Mouse (Mus musculus) T-helper 17 cell (primary cell): ENCODE data around the gene Cdk5.
"Not testable (repeated sequence)": the region's sequence is repeated elsewhere in the genome, so short reads cannot be mapped to it uniquely, and the experiment has no call there.

Experiments used
- in situ Hi-C, 2 experiments: fragments of 300-600 bp; cut with MboI, MseI; formaldehyde crosslinking; loops; 1 replicate in 1 of 2; 2 replicates in 1 of 2; pipeline ENCODE4 v1.15.1; 2025; ENCODE audit warnings: high pct_unique_total_duplicates in 2 of 2

Cdk5 gene

DNA sequence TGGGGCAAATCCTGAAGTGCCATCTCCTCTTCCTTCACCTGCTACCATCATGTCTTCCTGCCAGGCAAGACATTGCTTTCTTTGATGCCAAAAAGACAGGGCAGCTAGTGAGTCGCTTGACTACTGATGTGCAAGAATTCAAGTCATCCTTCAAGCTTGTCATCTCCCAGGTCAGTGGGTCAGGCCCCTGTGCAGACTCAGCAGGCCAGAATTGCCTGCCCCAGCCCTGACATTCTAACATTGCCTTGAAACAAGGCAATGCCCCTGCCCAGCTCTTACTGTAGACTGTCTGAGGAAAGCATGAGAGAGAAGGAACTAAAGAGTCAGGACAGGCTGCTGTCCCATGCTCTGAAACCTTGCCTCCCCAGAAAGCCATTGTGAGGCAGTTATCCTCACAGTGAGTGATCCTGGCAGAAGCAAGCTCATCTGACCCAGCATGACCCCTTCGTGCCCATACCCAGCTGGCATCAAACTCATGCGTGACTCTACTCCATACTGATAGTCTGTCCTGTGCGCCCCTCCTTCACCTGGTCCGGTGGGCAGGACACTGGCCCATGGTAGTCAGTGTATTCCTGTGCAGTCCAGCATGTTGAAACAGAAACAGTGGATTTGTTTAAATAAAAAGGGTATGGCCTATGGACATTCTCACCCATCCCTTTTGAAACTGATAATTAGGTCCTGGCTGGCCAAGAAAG is 22.3 kb downstream of the Cdk5 start:
- in situ Hi-C loops, result no loop called here

DNA sequence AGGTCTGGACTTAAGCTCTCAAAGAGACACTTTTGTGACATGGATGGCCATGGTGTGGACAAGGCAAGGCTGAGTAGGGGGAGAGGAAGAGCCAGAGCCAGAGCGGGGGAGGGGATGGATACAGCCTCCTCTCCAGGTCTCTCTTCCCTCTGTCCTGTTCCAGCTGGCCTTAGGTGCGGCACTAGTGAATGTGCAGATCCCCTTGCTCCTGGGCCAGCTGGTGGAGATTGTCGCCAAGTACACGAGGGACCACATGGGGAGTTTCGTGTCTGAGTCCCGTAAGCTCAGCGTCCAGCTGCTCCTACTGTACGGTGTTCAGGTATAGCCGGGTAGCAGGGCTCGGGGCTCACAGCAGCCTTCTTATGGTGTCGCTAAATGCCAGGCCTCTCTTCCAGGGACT is 23.0 kb downstream of the Cdk5 start:
- in situ Hi-C loops, result no loop called here

DNA sequence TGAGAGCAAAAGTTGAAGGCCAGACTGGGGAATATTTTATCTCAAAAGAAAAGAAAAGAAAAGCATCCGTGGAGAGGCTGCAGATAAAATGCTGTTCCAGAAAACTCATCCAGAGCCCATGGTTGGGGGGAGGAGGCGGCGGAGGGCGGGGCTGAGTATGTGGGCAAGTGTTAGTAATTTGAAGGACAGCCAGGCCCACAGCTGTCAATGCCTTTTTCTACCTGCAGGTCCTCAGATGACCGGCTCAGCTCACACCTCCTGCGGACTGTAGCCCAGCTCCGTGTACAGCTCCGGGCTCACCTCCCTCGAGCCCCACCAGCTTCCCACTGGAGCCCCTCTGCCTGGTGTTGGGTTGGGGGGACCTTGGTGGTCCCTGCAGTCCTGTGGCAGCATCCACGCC is 23.6 kb downstream of the Cdk5 start:
- in situ Hi-C loops, result no loop called here

GRCm38 (mm10) chr5:24396254-24396653 is 27.1 kb downstream of the Cdk5 start:
- in situ Hi-C loops, result not testable (repeated sequence)

DNA sequence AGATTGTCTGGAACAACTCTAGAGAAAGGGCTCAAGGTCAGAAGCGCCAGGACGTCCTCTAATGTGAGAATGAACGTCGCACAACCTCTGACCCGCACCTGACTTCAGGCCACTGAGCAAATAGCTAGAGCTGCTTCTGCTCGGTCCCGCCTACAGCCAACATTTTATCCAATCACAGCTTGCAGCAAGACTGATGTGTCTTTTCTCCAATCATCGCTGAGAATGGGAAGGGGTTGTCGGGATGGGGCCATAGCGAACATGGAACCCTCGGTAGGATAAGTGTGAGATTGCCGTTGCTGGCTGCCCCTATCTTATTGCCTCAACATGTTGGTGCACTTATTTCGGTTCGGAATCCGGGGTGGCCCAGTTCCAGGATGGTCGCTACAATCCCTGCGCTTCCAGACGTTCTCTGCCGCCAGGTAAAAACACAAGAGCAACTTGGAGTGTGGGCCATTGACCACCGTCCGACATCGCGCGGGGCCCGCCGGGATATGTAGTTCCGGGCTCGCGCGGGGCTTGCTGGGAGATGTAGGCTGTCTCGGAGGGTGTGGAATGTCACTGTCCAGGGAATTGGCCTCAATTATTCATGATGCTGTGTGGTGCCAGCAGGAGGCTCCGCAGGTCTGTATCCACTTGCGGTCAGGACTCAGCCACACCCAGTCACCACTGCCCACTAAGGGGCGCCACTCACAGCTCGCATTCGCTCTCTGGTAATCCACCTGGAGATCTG is 29.0 kb downstream of the Cdk5 start:
- in situ Hi-C loops, result no loop called here

GRCm38 (mm10) chr5:24393392-24393997 is 29.8 kb downstream of the Cdk5 start, which contains the start of gene Abcb8:
TSS of gene Abcb8 (plus strand) at chr5:24393663.
- in situ Hi-C loops, result no loop called here

DNA sequence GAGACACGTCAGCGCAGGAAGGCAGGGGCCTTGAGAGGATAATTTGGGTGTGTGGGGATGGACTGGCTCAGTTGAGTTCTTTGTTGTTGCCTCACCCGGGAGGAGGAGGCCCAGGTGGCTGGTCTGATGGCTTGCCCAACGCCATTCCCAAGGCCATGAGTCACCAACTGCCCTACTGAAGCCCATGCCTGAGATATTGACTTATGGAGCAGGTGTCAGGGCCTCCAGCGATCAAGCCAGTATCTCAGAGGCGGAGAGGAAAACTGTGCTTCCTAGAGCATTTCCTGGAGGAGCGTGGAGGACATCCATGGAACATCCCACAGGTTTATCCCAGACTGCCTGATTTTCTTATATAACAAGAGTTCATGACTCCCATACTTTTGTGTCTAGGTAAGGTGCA is 30.6 kb downstream of the Cdk5 start:
- in situ Hi-C loops, result no loop called here

- in situ Hi-C loops, result no loop called here
Observed at GRCm38 (mm10) chr5:24391864-24392263, 31.5 kb downstream of the Cdk5 start, which contains the start of gene Atg9b. TSS of gene Atg9b (minus strand) at chr5:24392143.

- in situ Hi-C loops, result loop anchor here in 1 of 2 experiments (5.0 kb wide), 1 partner anchor 33 kb away; the partner anchor contains the start of genes Cdk5 and Slc4a2
Observed at GRCm38 (mm10) chr5:24389658-24390020, 33.7 kb downstream of the Cdk5 start.

DNA sequence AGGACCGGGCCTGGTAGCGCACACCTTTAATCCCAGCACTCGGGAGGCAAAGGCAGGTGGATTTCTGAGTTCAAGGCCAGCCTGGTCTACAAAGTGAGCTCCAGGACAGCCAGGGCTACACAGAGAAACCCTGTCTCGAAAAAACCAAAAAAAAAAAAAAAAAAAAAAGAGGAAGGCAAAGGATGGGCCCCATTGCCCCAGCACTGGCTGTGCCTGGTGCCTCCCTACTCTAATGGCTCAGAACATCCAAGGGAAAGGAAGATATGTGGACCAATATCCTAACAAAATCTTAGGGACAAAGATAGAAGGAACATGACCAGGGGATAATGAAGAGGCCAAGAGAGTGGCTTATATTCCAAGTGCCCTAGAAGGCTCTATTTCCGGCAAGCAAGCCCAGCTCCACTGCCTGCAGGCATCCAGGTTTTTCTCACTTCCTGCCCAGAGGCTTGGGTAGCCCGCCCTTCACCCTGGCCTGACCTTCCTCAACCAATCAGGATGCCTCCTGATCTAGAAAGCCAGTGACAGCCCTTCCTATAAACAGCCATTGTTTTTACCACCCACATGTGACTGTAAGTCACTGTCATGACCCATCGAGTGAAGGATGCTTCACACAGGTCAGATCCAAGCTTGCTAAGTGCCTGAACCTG is 34.2 kb downstream of the Cdk5 start:
- in situ Hi-C loops, result loop anchor here in 1 of 2 experiments (5.0 kb wide), 1 partner anchor 33 kb away; the partner anchor contains the start of genes Cdk5 and Slc4a2

DNA sequence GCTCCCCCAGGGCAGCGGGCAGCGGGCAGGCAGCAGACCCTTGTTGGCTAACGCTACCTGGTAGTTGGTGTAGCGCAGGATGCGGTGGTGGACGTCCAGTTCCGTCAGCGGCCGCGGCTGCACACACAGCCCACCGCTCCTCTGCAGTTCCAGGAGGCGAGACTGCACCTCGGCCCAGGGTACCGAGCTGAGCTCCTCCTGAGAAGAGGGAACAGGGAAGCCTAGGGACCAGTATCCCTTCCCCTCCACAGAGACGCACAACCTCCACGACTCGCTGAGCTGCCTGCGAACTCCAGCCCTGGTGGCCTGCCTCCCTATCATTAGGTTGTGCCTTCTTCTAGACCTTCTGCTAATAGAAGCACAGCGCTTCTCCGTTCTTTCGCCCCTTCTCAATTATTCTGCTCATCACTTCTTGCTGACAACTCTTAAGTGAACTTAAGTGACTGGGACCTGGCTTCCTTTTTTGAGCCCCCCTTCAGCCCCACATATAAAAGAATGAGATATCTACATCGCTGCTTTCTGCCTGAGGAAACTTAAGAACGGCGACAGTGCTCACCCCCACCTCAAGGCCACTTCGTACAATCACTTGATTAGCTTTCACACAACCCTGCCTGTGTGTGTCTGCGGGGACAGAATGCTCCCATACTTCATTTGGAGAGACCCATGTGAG is 34.9 kb downstream of the Cdk5 start:
- in situ Hi-C loops, result loop anchor here in 1 of 2 experiments (5.0 kb wide), 1 partner anchor 34 kb away; the partner anchor contains the start of genes Cdk5 and Slc4a2

GRCm38 (mm10) chr5:24387264-24388241 is 35.8 kb downstream of the Cdk5 start:
- in situ Hi-C loops, result loop anchor here in 1 of 2 experiments (5.0 kb wide), 1 partner anchor 35 kb away; the partner anchor contains the start of genes Cdk5 and Slc4a2

DNA sequence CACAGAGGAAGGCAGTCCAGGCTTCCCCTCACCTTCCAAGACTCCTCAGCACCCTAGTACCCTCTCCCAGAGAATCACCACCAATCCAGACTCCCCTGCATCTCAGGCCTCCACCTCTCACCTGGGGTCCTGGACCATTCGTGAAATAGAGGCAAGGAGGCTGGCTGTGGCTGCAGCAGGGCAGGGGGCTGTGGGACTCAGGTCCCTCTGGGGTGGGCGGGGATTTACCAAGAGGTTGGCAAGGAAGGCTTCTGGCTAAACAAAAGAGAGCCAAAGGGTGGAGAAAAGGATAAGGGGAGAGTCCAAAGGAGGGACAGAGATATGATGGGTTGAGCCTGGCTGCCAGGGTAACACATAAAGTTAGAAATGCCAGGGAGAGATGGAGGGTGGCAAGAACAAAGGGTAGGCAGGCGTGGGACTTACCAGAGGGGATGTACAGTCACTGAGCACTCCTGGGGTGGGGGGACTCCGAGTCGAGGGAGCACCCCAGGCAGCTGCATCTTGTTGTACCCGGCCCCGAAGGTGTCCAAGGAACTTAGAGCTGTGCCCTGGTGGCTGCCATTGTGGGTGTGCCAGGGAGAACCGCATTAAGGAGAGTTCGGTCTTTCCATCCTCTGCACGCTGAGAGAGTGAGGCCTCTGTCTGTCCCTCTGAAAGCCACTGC is 37.3 kb downstream of the Cdk5 start:
- in situ Hi-C loops, result loop anchor here in 1 of 2 experiments (5.0 kb wide), 1 partner anchor 36 kb away; the partner anchor contains the start of genes Cdk5 and Slc4a2

DNA sequence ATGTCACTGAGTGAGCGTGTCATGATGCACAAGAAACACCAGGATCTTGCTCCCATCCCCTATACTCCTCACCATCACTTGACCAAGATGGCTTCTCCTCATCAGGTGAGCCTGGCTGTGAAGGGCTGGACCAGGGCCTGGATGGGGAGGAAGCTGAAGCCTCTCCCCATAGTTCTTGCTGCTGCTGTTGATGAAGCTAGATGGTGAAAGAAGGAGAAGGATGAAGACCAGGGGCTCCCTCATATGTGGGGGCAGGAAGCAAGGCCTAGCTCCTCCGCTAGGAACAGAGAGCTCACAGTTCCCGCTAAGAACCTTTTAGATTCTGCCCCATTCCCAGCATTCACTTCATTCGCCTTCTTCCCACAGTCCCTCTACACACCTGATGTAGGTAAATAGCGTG is 38.0 kb downstream of the Cdk5 start:
- in situ Hi-C loops, result loop anchor here in 1 of 2 experiments (5.0 kb wide), 1 partner anchor 37 kb away; the partner anchor contains the start of genes Cdk5 and Slc4a2

DNA sequence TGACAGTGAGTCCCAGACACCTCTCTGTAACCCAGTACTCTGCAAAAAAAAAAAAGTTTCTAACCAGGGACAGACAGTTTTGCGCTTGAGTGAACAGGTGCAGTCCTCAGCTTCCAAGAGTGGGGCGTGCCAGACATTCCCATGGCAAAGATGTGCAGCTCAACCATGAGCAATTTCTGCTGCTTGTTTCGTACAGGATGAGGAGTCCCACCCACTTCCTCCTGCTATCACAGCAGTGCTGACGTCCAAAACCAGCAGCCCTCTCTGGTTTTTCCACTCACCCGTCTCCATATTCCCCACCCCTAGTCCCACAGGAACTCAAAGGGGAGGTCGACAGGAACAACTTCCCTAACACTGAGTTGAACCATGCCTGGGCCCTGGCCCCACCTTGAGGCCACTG is 38.9 kb downstream of the Cdk5 start:
- in situ Hi-C loops, result no loop called here

GRCm38 (mm10) chr5:24383026-24383859 is 40.1 kb downstream of the Cdk5 start:
- in situ Hi-C loops, result no loop called here

- in situ Hi-C loops, result no loop called here
Observed at GRCm38 (mm10) chr5:24381988-24382387, 41.3 kb downstream of the Cdk5 start.

GRCm38 (mm10) chr5:24381486-24381885 is 41.8 kb downstream of the Cdk5 start:
- in situ Hi-C loops, result no loop called here
